ENCODE assay signal across 10 mouse cellular contexts in the genomic region with DNA sequence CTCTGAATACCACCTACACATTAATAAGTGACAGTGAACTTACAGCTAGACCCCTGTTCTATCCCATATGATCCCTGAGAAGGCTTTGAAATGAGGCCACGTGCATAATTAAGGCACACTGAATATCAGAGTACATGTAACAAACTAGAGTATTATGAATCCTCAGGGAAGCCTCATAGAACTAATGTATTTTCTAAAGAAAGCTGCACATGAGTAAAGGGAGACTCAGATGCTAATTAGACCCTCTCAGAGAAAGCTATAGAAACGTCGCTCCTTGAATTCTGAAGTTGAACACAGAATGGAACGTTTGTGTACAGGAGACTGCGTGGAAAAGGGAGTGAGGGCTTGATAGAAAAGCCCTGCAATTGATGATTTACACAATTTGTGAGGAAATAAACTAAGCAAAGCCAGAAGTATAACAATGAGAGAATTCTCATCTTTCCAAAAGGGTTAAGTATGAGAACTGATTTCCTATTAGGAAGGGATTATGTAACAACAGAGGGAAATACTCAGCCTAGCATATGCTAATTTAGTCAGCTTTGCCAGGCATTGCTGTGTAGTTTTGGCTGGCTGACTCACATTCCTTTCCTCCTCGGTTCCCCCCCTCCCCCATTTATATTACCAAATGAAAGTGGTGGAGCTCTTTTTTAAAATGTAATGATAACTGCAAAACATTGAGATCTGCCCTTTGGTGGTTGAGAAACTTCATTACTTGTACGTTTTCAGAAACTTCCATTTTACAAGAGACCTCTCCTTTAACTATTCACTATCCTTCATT. TPM values are rescaled to one million over a fixed set of nuclear protein-coding genes. Genes with fewer than 3 reads are reported as not detected.
DNase-seq lines count a peak whose midpoint lies in the region; ATAC-seq and TF ChIP-seq lines count a peak whose summit lies in the region.
"Had no signal": no experiment of that assay in that cellular context is flagged by ENCODE, and none has a peak within 500 bp of the region (broad histone marks: within the 10 kb centered on the region; RNA-seq: fewer than 3 reads in every experiment).

No protein-coding gene starts in this region.

- H3K4me1 ChIP-seq in cerebellum, adult 2 months (ENCODE audit: control insufficient read depth, insufficient read depth, low read length): peaks cover 7% of the 10 kb centered on the region; the same call in 1 of the 2 replicates
- H3K4me1 ChIP-seq in forebrain, embryonic 16.5 days (replicated peaks; ENCODE audit: control insufficient read depth, insufficient read depth, low read length): peaks cover 19% of the 10 kb centered on the region
- H3K4me1 ChIP-seq in neural tube, embryonic 13.5 days (replicated peaks): peaks cover 19% of the 10 kb centered on the region
- H3K4me1 ChIP-seq: megakaryocyte, embryonic 14.5 days had no signal

- WGBS in cerebellum, adult 2 months: 9% methylated on average over 7 of the region's 7 CpGs
- 3% methylated on average over 7 of the region's 7 CpGs for WGBS in forebrain, embryonic 16.5 days
- WGBS in neural tube, embryonic 13.5 days: 20% methylated on average over 7 of the region's 7 CpGs

- peak; percentile 89 for ATAC-seq in forebrain, embryonic 16.5 days
- peak; percentile 81 for ATAC-seq in neural tube, embryonic 13.5 days (ENCODE audit: low read depth)
- no peak for ATAC-seq in erythroblast, adult 5-6 weeks (replicated peaks; ENCODE audit: low FRiP score, poor library complexity, severe bottlenecking)

- peak overlapping the region; percentile 42 for H3K4me2 ChIP-seq in forebrain, embryonic 16.5 days (ENCODE audit: low read length)
- H3K4me2 ChIP-seq in neural tube, embryonic 13.5 days: peak overlapping the region; percentile 36

- DNase-seq in layer of hippocampus, adult 11-12 months (ENCODE audit: low spot score): peak; percentile 52
- DNase-seq in layer of hippocampus, postnatal 25 days (ENCODE audit: extremely low spot score in 1 of 2, low spot score in 1 of 2): no peak
- peak; percentile 52 to 89 for DNase-seq in cerebellum, adult 2 months
- no peak for DNase-seq in liver
- no peak for DNase-seq in embryo, embryonic 10 days (ENCODE audit: low spot score)
- DNase-seq: kidney, postnatal 4 days had no signal

- peak overlapping the region; percentile 26; the same call in 1 of the 2 replicates for H3K9ac ChIP-seq in forebrain, embryonic 16.5 days (replicated peaks; ENCODE audit: low read depth, low read length)
- H3K9ac ChIP-seq in neural tube, embryonic 13.5 days: 0 out of 2 replicates have a peak overlapping the region, but pooled peaks have one; percentile 31

- no peak for TF ChIP-seq POLR2A in cerebellum, adult 2 months (IDR thresholded peaks at IDR 0.05; ENCODE audit: borderline replicate concordance, insufficient read depth, low read length)

- H3K27me3 ChIP-seq in cerebellum, adult 2 months (ENCODE audit: control insufficient read depth, insufficient read depth, low read length): no peaks in the 10 kb centered on the region
- H3K27me3 ChIP-seq in forebrain, embryonic 16.5 days (replicated peaks; ENCODE audit: control insufficient read depth, insufficient read depth, low read length): no peaks in the 10 kb centered on the region
- H3K27me3 ChIP-seq in neural tube, embryonic 13.5 days: no peaks in the 10 kb centered on the region

- TF ChIP-seq CTCF in cerebellum, adult 2 months (IDR thresholded peaks at IDR 0.05; ENCODE audit: borderline replicate concordance, insufficient read depth, low read depth, low read length): no peak

- no peaks in the 10 kb centered on the region for H3K36me3 ChIP-seq in forebrain, embryonic 16.5 days (ENCODE audit: control insufficient read depth, insufficient read depth)
- H3K36me3 ChIP-seq in neural tube, embryonic 13.5 days: no peaks in the 10 kb centered on the region

- H3K4me3 ChIP-seq in cerebellum, adult 2 months (replicated peaks; ENCODE audit: insufficient read depth, low read depth, low read length): no peak overlapping the region
- H3K4me3 ChIP-seq in forebrain, embryonic 16.5 days (replicated peaks; ENCODE audit: low read length): no peak overlapping the region
- H3K4me3 ChIP-seq in neural tube, embryonic 13.5 days: no peak overlapping the region
- H3K4me3 ChIP-seq: megakaryocyte, embryonic 14.5 days had no signal

- H3K27ac ChIP-seq in cerebellum, adult 2 months (ENCODE audit: insufficient read depth, low read length): peak overlapping the region; percentile 81; the same call in 1 of the 2 replicates
- H3K27ac ChIP-seq in forebrain, embryonic 16.5 days (ENCODE audit: low read length): peak overlapping the region; percentile 51
- H3K27ac ChIP-seq in neural tube, embryonic 13.5 days (replicated peaks): peak overlapping the region; percentile 59

- no peaks in the 10 kb centered on the region for H3K9me3 ChIP-seq in forebrain, embryonic 16.5 days (ENCODE audit: control insufficient read depth, low read length)
- no peaks in the 10 kb centered on the region for H3K9me3 ChIP-seq in neural tube, embryonic 13.5 days
- H3K9me3 ChIP-seq: megakaryocyte, embryonic 14.5 days had no signal

RNA-seq across cellular contexts. Expression of gene Cadm2, which starts 9.6 kb away (rescaled TPM):
- 100 to 1,000 TPM; 228 to 239 TPM for total RNA-seq in layer of hippocampus, postnatal 25 days (2021)
- 47.7 and 49.8 TPM in 2 replicates for polyA plus RNA-seq in cerebellum, adult 2 months (2012; rRNA removed)
- 40.6 and 46.9 TPM in 2 replicates for polyA plus RNA-seq in forebrain, embryonic 16.5 days (2015; fragmentation: Nextera tagmentation; extraction: Ambion mirVana)
- polyA plus RNA-seq in neural tube, embryonic 13.5 days (2015; fragmentation: Nextera tagmentation; extraction: Ambion mirVana): 30.1 and 31.6 TPM in 2 replicates
- not detected in 2 replicates for total RNA-seq in erythroblast, adult 5-6 weeks (2015; ENCODE audit: low replicate concordance)
- not detected in 2 replicates for total RNA-seq in erythroblast, adult 5-6 weeks (2017; ENCODE audit: low replicate concordance)

Comparison
In these comparisons a context has a peak if more than half of its experiments do, and no peak if none do; other contexts are left out.
1. DNase-seq: peak in layer of hippocampus, adult 11-12 months (single experiment) and cerebellum, adult 2 months (2 of 2); none in layer of hippocampus, postnatal 25 days (0 of 2), liver (single experiment) and embryo, embryonic 10 days (single experiment).
2. Peak in every context shown above with its lines, with median percentiles within 50 percentile points of each other: H3K27ac ChIP-seq.